Mouse (Mus musculus): ENCODE data around the gene Trappc10. TPM values are rescaled to one million over a fixed set of nuclear protein-coding genes. Genes with fewer than 3 reads are reported as not detected.
"Not testable (repeated sequence)": the region's sequence is repeated elsewhere in the genome, so short reads cannot be mapped to it uniquely, and the experiment has no call there.

The Trappc10 gene
- total RNA-seq, 2 experiments from 2014 or later: 37.9 to 41.4 TPM

- DNase-seq (ENCODE audit: low spot score): no peak
Observed at GRCm38 (mm10) chr10:78214371-78214770, 30.1 kb downstream of the Trappc10 start.

GRCm38 (mm10) chr10:78211311-78211710 lies 33.1 kb downstream of the Trappc10 start:
- DNase-seq (ENCODE audit: low spot score): no peak

- DNase-seq (ENCODE audit: low spot score): no peak
Observed at GRCm38 (mm10) chr10:78201182-78201581, 43.3 kb downstream of the Trappc10 start.

- DNase-seq (ENCODE audit: low spot score): no peak
Observed at GRCm38 (mm10) chr10:78192933-78193332, 51.5 kb downstream of the Trappc10 start.

GRCm38 (mm10) chr10:78186076-78186475 lies 58.4 kb downstream of the Trappc10 start:
- DNase-seq (ENCODE audit: low spot score): not testable (repeated sequence)

- DNase-seq (ENCODE audit: low spot score): no peak
Observed at GRCm38 (mm10) chr10:78185381-78185725, 59.1 kb downstream of the Trappc10 start.

- DNase-seq (ENCODE audit: low spot score): peak; percentile 89
Observed at GRCm38 (mm10) chr10:78184531-78185380, 59.7 kb downstream of the Trappc10 start, which contains the start of gene Pwp2. Gene Pwp2, minus strand, starts transcription at chr10:78185149.

GRCm38 (mm10) chr10:78183577-78183976 lies 60.9 kb downstream of the Trappc10 start:
- no peak for DNase-seq (ENCODE audit: low spot score)

- DNase-seq (ENCODE audit: low spot score): no peak
Observed at GRCm38 (mm10) chr10:78182321-78182720, 62.1 kb downstream of the Trappc10 start.

GRCm38 (mm10) chr10:78174474-78174873 lies 70.0 kb downstream of the Trappc10 start:
- DNase-seq (ENCODE audit: low spot score): no peak

GRCm38 (mm10) chr10:78171581-78171980 lies 72.9 kb downstream of the Trappc10 start:
- no peak for DNase-seq (ENCODE audit: low spot score)

- no peak for DNase-seq (ENCODE audit: low spot score)
Observed at GRCm38 (mm10) chr10:78171057-78171456, 73.4 kb downstream of the Trappc10 start.

GRCm38 (mm10) chr10:78170445-78170844 lies 74.0 kb downstream of the Trappc10 start:
- DNase-seq (ENCODE audit: low spot score): no peak

- peak; percentile 99 for DNase-seq (ENCODE audit: low spot score)
Observed at GRCm38 (mm10) chr10:78169281-78170042, 75.0 kb downstream of the Trappc10 start, which contains the start of gene D10Jhu81e. Gene D10Jhu81e, minus strand, starts transcription at chr10:78169782.

- no peak for DNase-seq (ENCODE audit: low spot score)
Observed at GRCm38 (mm10) chr10:78168792-78169191, 75.6 kb downstream of the Trappc10 start.

GRCm38 (mm10) chr10:78167775-78168174 lies 76.7 kb downstream of the Trappc10 start:
- DNase-seq (ENCODE audit: low spot score): no peak

GRCm38 (mm10) chr10:78167333-78167732 lies 77.1 kb downstream of the Trappc10 start:
- no peak for DNase-seq (ENCODE audit: low spot score)

GRCm38 (mm10) chr10:78165256-78166005 lies 79.0 kb downstream of the Trappc10 start:
- DNase-seq (ENCODE audit: low spot score): no peak

- DNase-seq (ENCODE audit: low spot score): no peak
Observed at GRCm38 (mm10) chr10:78164786-78165185, 79.7 kb downstream of the Trappc10 start.

GRCm38 (mm10) chr10:78163923-78164322 lies 80.5 kb downstream of the Trappc10 start:
- DNase-seq (ENCODE audit: low spot score): peak; percentile 68

- no peak for DNase-seq (ENCODE audit: low spot score)
Observed at GRCm38 (mm10) chr10:78163241-78163640, 81.2 kb downstream of the Trappc10 start.

GRCm38 (mm10) chr10:78162646-78163045 lies 81.8 kb downstream of the Trappc10 start:
- DNase-seq (ENCODE audit: low spot score): no peak

Data from gastrocnemius, adult 18-20 months (tissue).